Mouse (Mus musculus) heart, embryonic 11.5 days (tissue): Measurements from ENCODE around the gene Casp12. TPM values are rescaled to one million over a fixed set of nuclear protein-coding genes. Genes with fewer than 3 reads are reported as not detected.

ENCODE experiments used
- ATAC-seq: fragments of 200-750 bp; cut with Nextera tagmentation; replicated peaks from 2 replicates; pipeline ENCODE4 v1.8.0; 2017; ENCODE audit warnings: moderate library complexity; ENCODE audit not compliant: insufficient number of reproducible peaks, low FRiP score, low TSS enrichment
- H3K27ac ChIP-seq: fragments of 300-500 bp; sonication (generic); 2 replicates; pipeline ENCODE4 v1.5.1; 2014; ENCODE audit warnings: mild to moderate bottlenecking, low read depth, low read length
- H3K27me3 ChIP-seq: fragments of 300-500 bp; sonication (generic); 2 replicates; pipeline ENCODE4 v1.6.1; 2014; ENCODE audit warnings: mild to moderate bottlenecking, low read length, mixed read lengths; ENCODE audit not compliant: control insufficient read depth, insufficient read depth
- H3K36me3 ChIP-seq: fragments of 300-500 bp; sonication (generic); 2 replicates; pipeline ENCODE4 v1.6.1; 2014; ENCODE audit warnings: mild to moderate bottlenecking, low read length, moderate library complexity, mixed read lengths; ENCODE audit not compliant: control insufficient read depth, insufficient read depth
- H3K4me1 ChIP-seq: fragments of 300-500 bp; sonication (generic); 2 replicates; pipeline ENCODE4 v1.6.1; 2014; ENCODE audit warnings: low read length; ENCODE audit not compliant: control insufficient read depth, insufficient read depth
- H3K4me2 ChIP-seq: fragments of 300-500 bp; sonication (generic); 2 replicates; pipeline ENCODE4 v1.6.1; 2014; ENCODE audit warnings: mild to moderate bottlenecking, moderate library complexity
- H3K4me3 ChIP-seq: fragments of 300-500 bp; sonication (generic); 2 replicates; pipeline ENCODE4 v1.5.1; 2014; ENCODE audit warnings: low read depth, low read length
- H3K9ac ChIP-seq: fragments of 300-500 bp; sonication (generic); 2 replicates; pipeline ENCODE4 v1.6.1; 2014; ENCODE audit warnings: mild to moderate bottlenecking, low read depth, low read length, moderate library complexity
- H3K9me3 ChIP-seq: fragments of 300-500 bp; sonication (generic); replicated peaks from 2 replicates; pipeline ENCODE4 v1.6.1; 2016; ENCODE audit warnings: low read length; ENCODE audit not compliant: control insufficient read depth
- WGBS: fragments of 180-500 bp; shearing (Covaris S2); extraction: QIAGEN DNeasy Blood & Tissue Kit; methylation state at CpG from one replicate; pipeline ENCODE4 v1.1.7; 2014; ENCODE audit not compliant: insufficient replicate concordance; 5-methylcytosine and 5-hydroxymethylcytosine counted together
- polyA plus RNA-seq: library from polyadenylated mRNA; unstranded; fragments of >200 nt; fragmentation: Nextera tagmentation; extraction: Ambion mirVana; gene quantifications from 2 replicates; pipeline ENCODE4 v1.2.1, GENCODE M21; 2014

Gene Casp12
- polyA plus RNA-seq, 1 experiment from 2014 or later: 0.93 TPM

DNA sequence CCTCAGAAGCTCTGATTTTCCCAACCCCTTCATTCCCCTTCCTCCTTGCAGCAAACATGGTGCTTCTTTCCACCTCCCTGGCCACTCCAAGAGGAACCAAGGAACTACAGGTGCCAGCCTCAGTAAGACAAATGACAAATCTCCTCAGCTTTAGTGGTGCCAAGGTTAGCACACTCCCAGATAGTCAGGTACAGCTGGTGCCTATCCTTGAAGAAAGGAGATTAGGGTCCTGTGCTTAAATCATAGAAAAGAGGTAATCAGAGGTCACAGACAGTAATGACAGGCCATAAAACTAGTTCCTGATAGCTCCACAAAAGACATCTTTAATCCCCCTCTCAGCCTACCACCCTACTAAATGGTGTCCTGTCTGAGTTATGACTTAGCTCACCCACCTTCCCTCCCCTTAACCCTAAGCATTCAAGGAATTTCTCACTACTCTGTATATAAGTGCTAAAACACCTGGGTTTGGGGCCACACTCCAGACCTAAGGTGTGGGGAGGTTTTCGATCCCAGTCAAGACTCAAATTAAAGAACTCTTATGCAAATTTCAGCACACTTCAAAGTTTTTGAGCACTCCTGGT lies 65.8 kb downstream of the Casp12 start:
- no peaks in the 10 kb centered on the region for H3K4me1 ChIP-seq
- 79% methylated on average over 1 of the region's 1 CpGs for WGBS
- no peaks in the 10 kb centered on the region for H3K9me3 ChIP-seq
- H3K27me3 ChIP-seq: no peaks in the 10 kb centered on the region
- no peak overlapping the region for H3K4me3 ChIP-seq
- H3K9ac ChIP-seq: no peak overlapping the region
- no peak overlapping the region for H3K27ac ChIP-seq
- H3K4me2 ChIP-seq: no peak overlapping the region
- no peak for ATAC-seq
- H3K36me3 ChIP-seq: no peaks in the 10 kb centered on the region

DNA sequence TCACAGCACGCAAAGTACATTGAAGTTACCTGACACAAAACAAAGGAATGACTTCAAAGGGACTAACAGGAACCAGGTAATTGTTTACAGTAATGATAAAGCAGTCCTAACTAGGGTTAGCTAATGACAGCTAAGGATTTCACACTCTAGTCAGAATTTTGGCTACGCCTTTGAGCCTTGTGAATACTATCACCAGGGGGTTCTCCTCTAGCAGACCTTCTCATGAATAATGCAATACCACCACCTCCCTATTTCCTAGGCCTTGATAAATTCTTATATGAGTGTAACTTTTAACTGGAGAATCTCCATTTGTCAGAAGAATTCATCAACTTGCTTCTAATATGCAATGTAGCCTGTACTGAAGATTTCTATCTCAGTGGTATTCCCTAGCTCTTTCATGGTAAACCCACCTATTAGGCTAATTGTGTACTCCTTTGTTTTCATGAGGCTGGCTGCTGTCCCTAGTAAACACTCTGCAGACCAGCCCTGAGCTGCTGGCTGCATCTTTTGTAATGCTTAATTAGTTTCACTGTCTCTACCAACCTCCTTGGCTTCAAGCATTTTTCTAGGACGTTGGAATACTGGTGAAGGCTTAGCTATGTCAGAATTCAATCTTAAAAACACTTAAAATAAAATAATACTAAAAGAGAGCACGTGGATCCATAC lies 67.3 kb downstream of the Casp12 start:
- no peak overlapping the region for H3K9ac ChIP-seq
- WGBS: 48% methylated on average over 4 of the region's 4 CpGs
- no peaks in the 10 kb centered on the region for H3K27me3 ChIP-seq
- no peaks in the 10 kb centered on the region for H3K36me3 ChIP-seq
- no peaks in the 10 kb centered on the region for H3K9me3 ChIP-seq
- no peak for ATAC-seq
- no peak overlapping the region for H3K4me3 ChIP-seq
- no peaks in the 10 kb centered on the region for H3K4me1 ChIP-seq
- H3K4me2 ChIP-seq: no peak overlapping the region
- H3K27ac ChIP-seq: no peak overlapping the region

DNA sequence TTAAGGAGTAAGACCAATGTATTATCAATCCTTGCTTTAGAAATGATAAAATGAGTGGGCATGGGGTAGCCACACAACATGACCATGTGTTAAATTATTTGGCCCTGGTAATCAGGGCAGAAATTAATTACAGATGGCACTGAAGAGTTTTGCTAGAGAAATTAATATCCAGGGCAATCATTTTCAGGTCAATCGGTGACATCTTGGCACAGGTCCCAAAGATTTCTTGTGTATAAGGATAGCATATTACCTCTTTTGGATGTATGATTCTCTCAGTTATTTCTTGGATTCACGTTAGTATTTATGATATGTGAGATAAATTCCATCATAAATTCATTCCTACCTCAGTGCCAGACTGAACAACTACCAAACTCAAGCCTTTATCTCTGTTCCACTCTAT lies 72.6 kb downstream of the Casp12 start:
- Histone ChIP-seq H3K4me3 (no peak overlapping the region), H3K36me3 (no peaks in the 10 kb centered on the region), H3K9ac (no peak overlapping the region), H3K27ac (no peak overlapping the region), H3K4me1 (no peaks in the 10 kb centered on the region), H3K27me3 (no peaks in the 10 kb centered on the region), H3K9me3 (no peaks in the 10 kb centered on the region), H3K4me2 (no peak overlapping the region)
- 73% methylated on average over 2 of the region's 2 CpGs for WGBS
- no peak for ATAC-seq

Other genes with a start within 250 kb of the Casp12 start
- 0.34 and 0.57 TPM in 2 replicates for gene Casp1, start 46.9 kb upstream of the Casp12 start, polyA plus RNA-seq
- gene Casp4, start 36.6 kb upstream of the Casp12 start, polyA plus RNA-seq: 0.32 and 1.1 TPM in 2 replicates